ENCODE assay signal across 8 mouse cellular contexts in genomic region chr17:62879526-62880310, GRCm38 (mm10). TPM values are rescaled to one million over a fixed set of nuclear protein-coding genes. Genes with fewer than 3 reads are reported as not detected.
A peak's percentile ranks its signal among the peaks of the same experiment; 100 is the strongest.
DNase-seq lines count a peak whose midpoint lies in the region; ATAC-seq and TF ChIP-seq lines count a peak whose summit lies in the region.

No protein-coding gene starts in this region.

- H3K36me3 ChIP-seq in heart, embryonic 11.5 days (ENCODE audit: control insufficient read depth, insufficient read depth, low read length), result no peaks in the 10 kb centered on the region
- H3K36me3 ChIP-seq in kidney, embryonic 15.5 days, result no peaks in the 10 kb centered on the region
- H3K36me3 ChIP-seq in lung, postnatal 0 days (ENCODE audit: insufficient read depth, low read length), result no peaks in the 10 kb centered on the region

- H3K27ac ChIP-seq in heart, embryonic 11.5 days (ENCODE audit: low read depth, low read length), result peak overlapping the region; percentile 82; the same call in 1 of the 2 replicates
- peak overlapping the region; percentile 56 for H3K27ac ChIP-seq in kidney, embryonic 15.5 days
- H3K27ac ChIP-seq in lung, postnatal 0 days (ENCODE audit: low read length), result no peak overlapping the region

- peak overlapping the region; percentile 80 for H3K9ac ChIP-seq in heart, embryonic 11.5 days (ENCODE audit: low read depth, low read length)
- peak overlapping the region; percentile 78 for H3K9ac ChIP-seq in kidney, embryonic 15.5 days
- no peak overlapping the region; the same call in 1 of the 2 replicates for H3K9ac ChIP-seq in lung, postnatal 0 days (replicated peaks; ENCODE audit: low read depth)

- under 1% methylated on average over 45 of the region's 45 CpGs for WGBS in heart, embryonic 11.5 days (ENCODE audit: insufficient replicate concordance)
- WGBS in kidney, embryonic 15.5 days, result under 1% methylated on average over 45 of the region's 45 CpGs
- WGBS in lung, postnatal 0 days, result 2% methylated on average over 45 of the region's 45 CpGs

- DNase-seq in spleen, postnatal 10 days (ENCODE audit: low spot score in 2 of 2), result peak; percentile 9 to 32
- no peak for DNase-seq in spleen, postnatal 14 days (ENCODE audit: low spot score in 2 of 2)
- DNase-seq in cerebellum, postnatal 36 days, result peak; percentile 8 to 14
- DNase-seq in lung, postnatal 0 days (ENCODE audit: low spot score), result peak; percentile 43
- DNase-seq in right cerebral cortex, postnatal 14 days, result peak; percentile 31
- DNase-seq in c-Kit-positive CD71-positive TER-119-positive erythroid progenitor cells, embryonic 14.5 days (ENCODE audit: low spot score), result no peak

- H3K9me3 ChIP-seq in heart, embryonic 11.5 days (replicated peaks; ENCODE audit: control insufficient read depth, low read length), result no peaks in the 10 kb centered on the region
- no peaks in the 10 kb centered on the region for H3K9me3 ChIP-seq in kidney, embryonic 15.5 days (replicated peaks)
- H3K9me3 ChIP-seq in lung, postnatal 0 days (ENCODE audit: low read length), result no peaks in the 10 kb centered on the region

- H3K4me1 ChIP-seq in heart, embryonic 11.5 days (ENCODE audit: control insufficient read depth, insufficient read depth, low read length), result no peaks in the 10 kb centered on the region
- peaks cover 17% of the 10 kb centered on the region for H3K4me1 ChIP-seq in kidney, embryonic 15.5 days
- H3K4me1 ChIP-seq in lung, postnatal 0 days (ENCODE audit: insufficient read depth, low read depth, low read length), result no peaks in the 10 kb centered on the region; the same call in 1 of the 2 replicates

- H3K27me3 ChIP-seq in heart, embryonic 11.5 days (ENCODE audit: control insufficient read depth, insufficient read depth, low read length), result no peaks in the 10 kb centered on the region
- H3K27me3 ChIP-seq in kidney, embryonic 15.5 days, result no peaks in the 10 kb centered on the region
- peaks cover 11% of the 10 kb centered on the region; the same call in 1 of the 2 replicates for H3K27me3 ChIP-seq in lung, postnatal 0 days (replicated peaks; ENCODE audit: insufficient read depth, low read length)

- H3K4me3 ChIP-seq in heart, embryonic 11.5 days (ENCODE audit: low read depth, low read length), result peak overlapping the region; percentile 76
- H3K4me3 ChIP-seq in kidney, embryonic 15.5 days (replicated peaks), result peak overlapping the region; percentile 78
- peak overlapping the region; percentile 74 for H3K4me3 ChIP-seq in lung, postnatal 0 days (ENCODE audit: low read depth, low read length)

- TF ChIP-seq EP300 in lung, postnatal 0 days (IDR thresholded peaks at IDR 0.05), result no peak

- no peak for ATAC-seq in heart, embryonic 11.5 days (replicated peaks; ENCODE audit: insufficient number of reproducible peaks, low FRiP score, low TSS enrichment)
- ATAC-seq in kidney, embryonic 15.5 days (replicated peaks; ENCODE audit: low FRiP score), result no peak
- ATAC-seq in lung, postnatal 0 days, result no peak

- TF ChIP-seq CTCF in lung, postnatal 0 days (IDR thresholded peaks at IDR 0.05), result no peak

- H3K4me2 ChIP-seq in heart, embryonic 11.5 days, result peak overlapping the region; percentile 86
- H3K4me2 ChIP-seq in kidney, embryonic 15.5 days, result peak overlapping the region; percentile 97
- H3K4me2 ChIP-seq in lung, postnatal 0 days (replicated peaks; ENCODE audit: low read depth, low read length), result peak overlapping the region; percentile 98

RNA-seq across cellular contexts. Expression of gene Efna5, which starts 1.4 kb away (rescaled TPM):
- 22.6 and 24.5 TPM in 2 replicates for polyA plus RNA-seq in heart, embryonic 11.5 days (2014; fragmentation: Nextera tagmentation; extraction: Ambion mirVana)
- 29.9 and 33.7 TPM in 2 replicates for polyA plus RNA-seq in kidney, embryonic 15.5 days (2015; fragmentation: Nextera tagmentation; extraction: Ambion mirVana)
- 6.7 TPM in 2 replicates for polyA plus RNA-seq in lung, postnatal 0 days (2015; fragmentation: Nextera tagmentation; extraction: Ambion mirVana)

Comparison
In these comparisons a context has a peak if more than half of its experiments do, and no peak if none do; other contexts are left out.
1. DNase-seq: peak in spleen, postnatal 10 days (2 of 2), cerebellum, postnatal 36 days (2 of 2), lung, postnatal 0 days (single experiment) and right cerebral cortex, postnatal 14 days (single experiment); none in spleen, postnatal 14 days (0 of 2) and c-Kit-positive CD71-positive TER-119-positive erythroid progenitor cells, embryonic 14.5 days (single experiment).
2. Peak in every context shown above with its lines, with median percentiles within 50 percentile points of each other: H3K4me2 ChIP-seq and H3K4me3 ChIP-seq.